Mouse (Mus musculus) MEL (cell line): ENCODE results near the gene Drc3. TPM values are rescaled to one million over a fixed set of nuclear protein-coding genes. Genes with fewer than 3 reads are reported as not detected.

Source experiments
- DNase-seq: peaks from one replicate; pipeline ENCODE4 v3.0.0; 2011; ENCODE audit warnings: low read depth, low spot score
- H3K27ac ChIP-seq: 2 replicates; pipeline ENCODE4 v1.5.1; 2012; ENCODE audit warnings: low read depth, mild to moderate bottlenecking, control low read depth, low read length, moderate library complexity; ENCODE audit not compliant: control insufficient read depth
- H3K27me3 ChIP-seq, 2 experiments: fragments of 150-350 bp in 1 of 2; sonication (generic) in 1 of 2; 2 replicates each; pipeline ENCODE4 v1.6.1; 2012; ENCODE audit warnings: low read length in 2 of 2, mild to moderate bottlenecking in 2 of 2, improper control_type of control experiment in 1 of 2, moderate library complexity in 1 of 2; ENCODE audit not compliant: insufficient read depth in 2 of 2, control insufficient read depth in 1 of 2
- H3K36me3 ChIP-seq, 2 experiments: 2 replicates each; pipeline ENCODE4 v1.6.1; 2012 to 2014; ENCODE audit warnings: low read length in 2 of 2, improper control_type of control experiment in 1 of 2, inconsistent platforms in 1 of 2, mild to moderate bottlenecking in 1 of 2; ENCODE audit not compliant: insufficient read depth in 2 of 2, control insufficient read depth in 1 of 2
- H3K4me1 ChIP-seq, 2 experiments: fragments of 150-350 bp in 1 of 2; sonication (generic) in 1 of 2; 2 replicates each; pipeline ENCODE4 v1.6.1; 2012; ENCODE audit warnings: low read length in 2 of 2, improper control_type of control experiment in 1 of 2, mild to moderate bottlenecking in 1 of 2; ENCODE audit not compliant: insufficient read depth in 2 of 2, control insufficient read depth in 1 of 2
- H3K4me3 ChIP-seq, 2 experiments: fragments of 150-350 bp in 1 of 2; sonication (generic) in 1 of 2; 2 replicates each; pipeline ENCODE4 v1.5.1; 2012; ENCODE audit warnings: low read depth in 2 of 2, low read length in 2 of 2, mild to moderate bottlenecking in 2 of 2, moderate library complexity in 2 of 2, control low read depth in 1 of 2, improper control_type of control experiment in 1 of 2; ENCODE audit not compliant: control insufficient read depth in 1 of 2, insufficient read depth in 1 of 2
- H3K79me2 ChIP-seq: 2 replicates; pipeline ENCODE4 v1.6.1; 2012; ENCODE audit warnings: mild to moderate bottlenecking, low read length, moderate library complexity; ENCODE audit not compliant: control insufficient read depth, poor library complexity, insufficient read depth
- H3K9ac ChIP-seq: 2 replicates; pipeline ENCODE4 v1.6.1; 2012; ENCODE audit warnings: low read depth, mild to moderate bottlenecking, control low read depth, low read length, moderate library complexity; ENCODE audit not compliant: control insufficient read depth, poor library complexity, severe bottlenecking
- H3K9me3 ChIP-seq: fragments of 150-350 bp; sonication (generic); replicated peaks from 2 replicates; pipeline ENCODE4 v1.6.1; 2012; ENCODE audit warnings: mild to moderate bottlenecking, low read length, improper control_type of control experiment, moderate library complexity; ENCODE audit not compliant: insufficient read depth
- BHLHE40 ChIP-seq: IDR thresholded peaks from 2 replicates; pipeline ENCODE4 v1.6.1; 2012; ENCODE audit warnings: low read depth, mild to moderate bottlenecking, inconsistent platforms, low read length, improper control_type of control experiment, borderline replicate concordance
- CTCF ChIP-seq, 3 experiments: IDR thresholded peaks in 2 of 3; conservative IDR thresholded peaks in 1 of 3; 2 replicates each; pipeline ENCODE4 v1.5.1; 2011 to 2012; ENCODE audit warnings: low read length in 3 of 3, low read depth in 2 of 3, mild to moderate bottlenecking in 2 of 3, improper control_type of control experiment in 1 of 3, inconsistent platforms in 1 of 3, mixed read lengths in 1 of 3, moderate library complexity in 1 of 3; ENCODE audit not compliant: control insufficient read depth in 1 of 3, insufficient read depth in 1 of 3, poor library complexity in 1 of 3, severe bottlenecking in 1 of 3
- ELF1 ChIP-seq: IDR thresholded peaks from 2 replicates; pipeline ENCODE4 v1.6.1; 2014; ENCODE audit warnings: low read depth, mild to moderate bottlenecking, inconsistent platforms, low read length, improper control_type of control experiment, moderate library complexity
- GATA1 ChIP-seq: IDR thresholded peaks from 2 replicates; pipeline ENCODE4 v1.6.1; 2011; ENCODE audit warnings: low read depth, low read length, improper control_type of control experiment
- HCFC1 ChIP-seq: IDR thresholded peaks from 2 replicates; pipeline ENCODE4 v1.6.1; 2012; ENCODE audit warnings: low read depth, mild to moderate bottlenecking, inconsistent platforms, low read length, improper control_type of control experiment, moderate library complexity
- JUND ChIP-seq: IDR thresholded peaks from 2 replicates; pipeline ENCODE4 v1.6.1; 2011; ENCODE audit warnings: low read depth, mild to moderate bottlenecking, improper control_type of control experiment, low read length
- MAX ChIP-seq: IDR thresholded peaks from 2 replicates; pipeline ENCODE4 v1.6.1; 2011; ENCODE audit warnings: low read length, improper control_type of control experiment
- MAZ ChIP-seq: IDR thresholded peaks from 2 replicates; pipeline ENCODE4 v1.6.1; 2012; ENCODE audit warnings: low read depth, mild to moderate bottlenecking, inconsistent platforms, low read length, improper control_type of control experiment
- MEF2A ChIP-seq: IDR thresholded peaks from 2 replicates; pipeline ENCODE4 v1.6.1; 2014; ENCODE audit warnings: low read depth, mild to moderate bottlenecking, inconsistent platforms, low read length, improper control_type of control experiment; ENCODE audit not compliant: poor library complexity, insufficient replicate concordance, severe bottlenecking; ENCODE audit errors: extremely low read depth
- MYC ChIP-seq: IDR thresholded peaks from 2 replicates; pipeline ENCODE4 v1.6.1; 2011; ENCODE audit warnings: low read depth, mild to moderate bottlenecking, low read length, improper control_type of control experiment, moderate library complexity
- NELFE ChIP-seq: IDR thresholded peaks from 2 replicates; pipeline ENCODE4 v1.6.1; 2011; ENCODE audit warnings: low read depth, low read length, improper control_type of control experiment
- POLR2A ChIP-seq, 2 experiments: IDR thresholded peaks; 2 replicates each; pipeline ENCODE4 v1.6.1; 2011 to 2012; ENCODE audit warnings: low read length in 2 of 2, mild to moderate bottlenecking in 2 of 2, control low read depth in 1 of 2, improper control_type of control experiment in 1 of 2, low read depth in 1 of 2, moderate library complexity in 1 of 2; ENCODE audit not compliant: control insufficient read depth in 1 of 2, insufficient read depth in 1 of 2, poor library complexity in 1 of 2
- SIN3A ChIP-seq: IDR thresholded peaks from 2 replicates; pipeline ENCODE4 v1.6.1; 2012; ENCODE audit warnings: low read length, improper control_type of control experiment, inconsistent platforms
- TBP ChIP-seq: IDR thresholded peaks from 2 replicates; pipeline ENCODE4 v1.8.0; 2011; ENCODE audit warnings: low read depth, low read length, improper control_type of control experiment
- ZC3H11A ChIP-seq: IDR thresholded peaks from 2 replicates; pipeline ENCODE4 v1.6.1; 2012; ENCODE audit warnings: low read depth, mild to moderate bottlenecking, inconsistent platforms, low read length, improper control_type of control experiment
- ZMIZ1 ChIP-seq: IDR thresholded peaks from 2 replicates; pipeline ENCODE4 v1.6.1; 2012; ENCODE audit warnings: low read depth, mild to moderate bottlenecking, inconsistent platforms, low read length, improper control_type of control experiment, moderate library complexity
- polyA plus RNA-seq, 2 experiments: library from polyadenylated mRNA; stranded (reverse) in 1 of 2; unstranded in 1 of 2; fragments of >175 nt in 1 of 2; fragments of >200 nt in 1 of 2; gene quantifications; 2 replicates each; pipeline versions ENCODE4 v1.2.1 to v1.2.4; 2012; ENCODE audit warnings: low replicate concordance in 2 of 2, low read depth in 1 of 2; ENCODE audit not compliant: insufficient read length in 2 of 2, insufficient read depth in 1 of 2, missing spikeins in 1 of 2
- total RNA-seq: library from RNA; depleted of rRNA; stranded (reverse); fragments of 300-350 nt; gene quantifications from 2 replicates; pipeline ENCODE4 v1.2.3, GENCODE M21; 2012

The Drc3 gene
- total and polyA plus RNA-seq, 3 experiments = 0.69 to 0.91 TPM; not detected in 1

GRCm38 (mm10) chr11:60416963-60417716 is 64.0 kb downstream of the Drc3 start, which contains the start of gene Gid4 (continued):
- TF ChIP-seq MEF2A = 0 out of 2 replicates have a peak, but pooled peaks have one; percentile 11
- TF ChIP-seq MYC = peak; percentile 97
- TF ChIP-seq SIN3A = peak; percentile 99
- TF ChIP-seq MAX = peak; percentile 100
- peak; percentile 61; the same call in 1 of the 2 replicates for TF ChIP-seq ZMIZ1
- peak; percentile 82; the same call in 1 of the 2 replicates for TF ChIP-seq BHLHE40
- TF ChIP-seq TBP = peak; percentile 75
- no peak for TF ChIP-seq JUND
- TF ChIP-seq CTCF (IDR thresholded peaks at IDR 0.05 in 2 of 3, conservative IDR thresholded peaks at IDR 0.05 in 1 of 3; ENCODE audit: control insufficient read depth in 1 of 3, insufficient read depth in 1 of 3, low read depth in 2 of 3, low read length in 3 of 3, poor library complexity in 1 of 3, severe bottlenecking in 1 of 3) = no peak
- peak; percentile 74; the same call in 1 of the 2 replicates for TF ChIP-seq ELF1

GRCm38 (mm10) chr11:60417717-60418472 is 64.8 kb downstream of the Drc3 start, which contains the start of gene Atpaf2:
Atpaf2 (minus strand) TSS chr11:60418457.
- peak within 1 kb of the TSS; percentile 91 to 96 for H3K4me3 ChIP-seq
- DNase-seq = no peak
- peak within 1 kb of the TSS; percentile 90 for H3K9ac ChIP-seq
- peaks cover 7 to 29% of the 10 kb centered on the region in 2 experiments; a peak in 3 of 4 replicates for H3K4me1 ChIP-seq
- peaks cover 0 to 24% of the 10 kb centered on the region in 2 experiments; a peak in 2 of 4 replicates for H3K36me3 ChIP-seq
- H3K27ac ChIP-seq = peak within 1 kb of the TSS; percentile 60
- no peaks in the 10 kb centered on the region for H3K9me3 ChIP-seq
- TF ChIP-seq GATA1 = no peak
- TF ChIP-seq POLR2A (IDR thresholded peaks at IDR 0.05; ENCODE audit: control insufficient read depth in 1 of 2, insufficient read depth in 1 of 2, low read depth in 1 of 2, low read length in 2 of 2, poor library complexity in 1 of 2) = peak in 1 of 2 experiments; percentile 1; a peak in 1 of 4 replicates
- no peak for TF ChIP-seq MYC
- no peak; the same call in 1 of the 2 replicates for TF ChIP-seq MAX
- peak; percentile 16; the same call in 1 of the 2 replicates for TF ChIP-seq ZMIZ1
- TF ChIP-seq MAZ = 0 out of 2 replicates have a peak, but pooled peaks have one; percentile 3
- no peak for TF ChIP-seq NELFE
- TF ChIP-seq ZC3H11A = no peak
- TF ChIP-seq CTCF (IDR thresholded peaks at IDR 0.05 in 2 of 3, conservative IDR thresholded peaks at IDR 0.05 in 1 of 3; ENCODE audit: control insufficient read depth in 1 of 3, insufficient read depth in 1 of 3, low read depth in 2 of 3, low read length in 3 of 3, poor library complexity in 1 of 3, severe bottlenecking in 1 of 3) = no peak; a peak in 1 of 6 replicates
- TF ChIP-seq HCFC1 = peak; percentile 16; the same call in 1 of the 2 replicates
- peaks cover 40% of the 10 kb centered on the region for H3K79me2 ChIP-seq
- H3K27me3 ChIP-seq = no peaks in the 10 kb centered on the region
